Mouse (Mus musculus) thymus, postnatal 14 days (tissue): ENCODE results near the gene Lhfpl5.

Experiments used
- DNase-seq: peaks from one replicate; pipeline ENCODE4 v3.0.0; 2021

The Lhfpl5 gene

DNA sequence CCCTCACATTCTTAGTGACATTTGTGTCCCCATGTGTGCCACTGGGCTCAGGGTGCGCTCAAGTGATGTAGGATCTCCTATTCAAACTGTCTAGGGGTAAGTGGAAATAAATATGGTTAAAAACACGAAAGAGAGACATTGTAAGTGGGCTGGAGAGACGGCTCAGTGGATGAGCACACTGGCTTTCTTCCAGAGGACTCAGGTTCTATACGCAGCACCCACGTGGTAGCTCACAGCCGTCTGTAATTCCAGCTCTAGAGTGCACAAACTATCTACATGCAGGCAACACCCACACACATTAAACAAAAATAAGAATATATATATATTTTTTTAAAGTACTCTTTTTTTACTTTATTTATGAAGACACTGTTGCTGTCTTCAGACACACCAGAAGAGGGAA, 2.5 kb upstream of the Lhfpl5 start:
- DNase-seq = no peak

DNA sequence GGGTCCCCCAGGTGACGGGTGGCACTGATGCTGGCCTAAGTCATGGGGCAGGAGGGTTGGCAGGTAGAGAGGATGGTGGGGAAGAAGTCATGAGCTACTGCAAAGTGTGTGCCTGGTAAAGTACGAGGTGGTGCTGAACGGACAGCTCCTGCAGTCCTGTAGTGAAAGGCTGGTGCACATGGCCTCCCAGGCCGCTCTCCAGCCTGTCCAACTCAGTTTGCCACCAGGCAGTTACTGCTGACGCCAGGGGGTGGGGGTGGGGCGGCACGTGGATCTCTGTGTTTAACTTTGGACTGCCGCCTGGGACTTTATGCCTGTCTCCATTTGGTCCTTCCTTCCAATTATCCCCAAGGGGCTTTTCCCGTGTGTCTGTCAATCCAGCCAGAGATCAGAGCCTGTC, 5.0 kb downstream of the Lhfpl5 start:
- DNase-seq = peak; percentile 43

DNA sequence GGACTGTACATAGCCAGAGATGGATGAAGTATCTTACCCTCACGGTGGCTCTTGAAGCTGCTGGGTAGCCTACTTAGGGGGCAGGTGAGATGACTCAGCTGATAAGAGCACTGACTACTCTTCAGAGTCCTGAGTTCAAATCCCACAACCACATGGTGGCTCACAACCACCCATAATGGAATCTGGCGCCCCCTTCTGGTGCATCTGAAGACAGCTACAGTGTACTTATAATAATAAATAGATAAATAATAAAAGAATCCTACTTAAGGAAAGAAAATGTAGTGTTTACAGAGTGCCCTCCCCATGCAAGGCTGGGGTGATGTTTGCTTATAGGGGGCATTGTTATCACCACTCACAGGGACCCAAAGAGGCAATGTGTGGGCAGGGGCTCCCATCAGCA, 5.6 kb downstream of the Lhfpl5 start:
- no peak for DNase-seq

DNA sequence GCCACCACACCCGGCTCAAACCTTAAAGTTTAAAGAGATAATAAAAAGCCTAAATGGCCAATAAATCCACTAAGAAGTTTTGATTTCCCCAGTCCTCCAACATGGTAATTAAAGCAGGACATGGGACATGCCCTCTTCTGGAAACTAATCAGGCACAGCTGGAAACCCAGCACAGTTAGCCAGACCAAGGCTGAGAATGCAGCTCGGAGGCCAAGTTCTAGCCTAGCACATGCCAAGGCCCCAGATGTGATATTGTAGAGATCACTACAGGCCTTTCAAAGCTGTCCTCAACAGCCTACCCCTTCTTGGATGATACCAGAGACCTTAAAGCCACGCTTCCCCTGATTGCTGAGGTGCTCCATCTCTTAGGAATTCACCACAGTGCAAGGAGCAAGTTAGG, 11.1 kb downstream of the Lhfpl5 start:
- no peak for DNase-seq

DNA sequence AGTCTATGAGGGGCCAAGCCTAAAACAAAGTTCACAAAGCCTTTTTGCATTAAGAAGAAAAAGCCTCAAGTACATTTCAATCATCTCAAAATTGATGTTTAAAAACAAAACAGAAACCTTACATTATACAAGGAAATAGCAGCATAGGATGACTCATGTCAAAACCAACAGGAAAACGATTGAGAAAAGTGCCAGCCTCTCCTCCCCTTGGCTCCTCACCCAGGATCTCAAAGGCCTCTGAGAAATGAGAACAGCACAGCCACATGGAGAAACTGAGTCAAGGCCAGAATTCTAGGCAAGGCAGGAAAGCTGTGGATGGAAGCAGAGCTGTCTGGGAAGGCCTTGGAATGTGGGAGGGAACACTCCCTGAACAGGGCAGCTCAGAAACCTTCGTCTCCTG, 13.2 kb downstream of the Lhfpl5 start:
- DNase-seq = no peak

DNA sequence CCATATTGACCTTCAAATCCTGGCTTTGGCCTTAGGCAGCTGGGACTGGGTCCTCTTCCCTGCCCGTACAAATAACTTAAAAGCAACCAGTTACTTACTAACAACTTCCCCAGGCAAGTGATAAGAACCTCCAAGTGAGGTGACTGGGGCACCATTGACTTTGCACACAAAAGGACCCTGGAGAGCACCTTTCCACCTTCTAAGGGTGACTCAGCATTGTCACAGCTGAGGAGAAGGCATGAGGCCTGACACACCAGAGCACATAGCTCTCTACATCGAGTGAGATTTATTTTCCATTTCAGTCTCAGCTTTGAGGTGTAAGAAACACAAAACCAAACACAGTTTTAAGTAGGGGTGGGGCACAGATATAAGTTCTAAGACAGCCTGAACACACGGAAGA, 15.2 kb downstream of the Lhfpl5 start:
- DNase-seq = no peak

DNA sequence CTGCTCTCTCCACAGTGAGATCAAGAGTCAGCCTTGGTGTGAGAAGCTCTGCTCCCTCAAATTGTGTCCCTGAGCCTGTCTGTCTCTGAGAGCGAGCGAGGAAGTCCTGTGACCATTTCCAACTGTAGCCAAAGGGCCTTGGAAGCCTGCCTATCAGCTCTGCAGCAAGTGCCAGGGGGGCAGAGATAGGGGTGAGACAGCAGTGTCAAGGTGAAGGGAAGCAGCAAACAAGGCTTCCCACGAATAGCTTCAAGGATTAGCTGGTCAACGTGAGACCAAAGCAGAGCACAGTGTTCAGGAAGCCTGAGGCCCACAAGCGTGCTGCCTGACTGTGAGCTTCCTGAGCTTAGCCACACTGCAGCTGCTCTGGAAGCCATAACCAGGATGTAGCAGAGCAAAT, 16.0 kb downstream of the Lhfpl5 start:
- DNase-seq = no peak

DNA sequence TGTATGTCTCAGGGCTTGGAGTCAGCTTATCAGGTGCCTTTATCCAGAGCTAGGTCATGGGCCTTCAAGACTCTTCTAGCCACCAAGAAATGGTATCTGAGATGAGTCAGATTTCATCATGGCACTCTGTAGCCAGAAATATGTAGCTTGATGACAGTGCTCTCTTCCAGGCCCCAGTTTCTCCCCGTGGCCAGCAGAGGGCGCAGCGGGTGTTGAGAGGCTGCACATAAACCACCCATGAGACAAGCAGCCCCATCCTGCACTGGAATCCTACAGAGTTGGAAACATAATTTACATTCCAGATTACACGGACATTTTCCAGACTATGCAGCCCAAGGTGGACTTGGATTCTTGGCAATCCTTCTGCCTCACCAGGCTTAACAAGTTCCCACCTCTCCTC, 17.6 kb downstream of the Lhfpl5 start:
- DNase-seq = peak; percentile 82

DNA sequence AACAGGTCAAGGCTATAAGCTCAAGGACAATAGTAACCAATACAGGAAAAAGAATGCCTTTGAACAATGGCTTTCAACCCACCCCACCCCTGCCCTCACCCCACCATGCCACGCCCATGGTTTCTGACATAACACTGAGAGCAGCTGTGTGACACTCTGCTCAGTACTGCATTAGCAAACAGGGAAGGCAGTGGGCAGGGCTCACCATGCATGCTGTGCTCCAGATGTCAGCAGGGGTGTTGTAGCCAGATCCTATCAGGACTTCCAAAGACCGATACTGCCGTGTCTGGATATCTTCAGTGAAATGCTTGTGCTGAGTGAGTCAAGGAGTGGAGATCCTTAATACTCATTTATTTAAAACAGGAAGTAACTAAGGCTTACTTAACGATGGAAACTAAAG, 18.5 kb downstream of the Lhfpl5 start:
- DNase-seq = no peak

DNA sequence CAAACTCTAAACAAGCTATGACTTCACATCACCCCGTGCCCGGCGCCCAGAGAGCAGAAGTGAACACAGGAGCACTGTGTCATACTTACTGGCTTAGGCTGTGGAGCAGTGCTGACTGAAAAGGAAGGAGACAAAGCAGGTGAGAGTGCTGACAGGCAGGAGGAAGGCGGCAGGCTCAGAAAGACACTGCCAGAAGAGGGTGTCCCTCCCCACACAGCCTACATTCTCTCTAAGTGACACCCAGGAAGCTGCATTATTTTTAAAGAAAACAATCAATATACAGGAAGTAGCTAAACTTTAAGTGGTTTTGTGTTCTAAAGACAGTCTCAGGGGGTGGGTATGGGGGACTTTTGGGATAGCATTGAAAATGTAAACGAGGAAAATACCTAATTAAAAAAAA, 25.3 kb downstream of the Lhfpl5 start:
- no peak for DNase-seq

DNA sequence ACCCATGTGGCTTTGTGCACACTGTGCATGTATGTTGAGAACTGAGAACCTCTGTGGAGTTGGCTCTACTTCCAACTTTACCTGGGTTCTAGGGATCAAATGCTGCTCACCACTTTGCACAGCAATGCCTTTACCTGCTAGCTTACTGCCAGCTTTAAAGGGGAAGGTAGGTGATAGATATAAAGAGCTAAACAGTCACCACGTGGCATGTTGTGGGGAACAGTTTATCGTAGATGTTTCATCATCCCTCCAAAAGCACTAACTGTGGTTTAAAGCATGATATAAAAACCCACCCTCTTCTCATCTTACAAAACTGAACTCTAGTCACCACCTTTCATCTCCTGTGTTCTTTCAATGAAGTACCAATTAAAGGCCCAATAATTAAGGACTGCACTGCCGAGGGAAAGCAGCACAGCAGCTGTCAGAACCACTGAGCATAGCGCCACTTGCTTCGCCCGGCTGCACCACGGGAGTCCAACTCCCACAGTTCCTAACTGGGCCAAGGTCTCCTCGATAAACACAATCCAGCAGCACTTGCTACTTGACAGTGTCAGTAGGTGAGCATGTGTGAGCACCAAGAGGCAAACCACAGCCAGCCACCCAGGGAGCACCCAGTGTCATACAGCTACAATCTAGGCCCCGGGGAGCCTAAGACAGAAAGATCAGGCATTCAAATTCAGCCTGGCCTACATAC, 26.3 kb downstream of the Lhfpl5 start:
- no peak for DNase-seq

DNA sequence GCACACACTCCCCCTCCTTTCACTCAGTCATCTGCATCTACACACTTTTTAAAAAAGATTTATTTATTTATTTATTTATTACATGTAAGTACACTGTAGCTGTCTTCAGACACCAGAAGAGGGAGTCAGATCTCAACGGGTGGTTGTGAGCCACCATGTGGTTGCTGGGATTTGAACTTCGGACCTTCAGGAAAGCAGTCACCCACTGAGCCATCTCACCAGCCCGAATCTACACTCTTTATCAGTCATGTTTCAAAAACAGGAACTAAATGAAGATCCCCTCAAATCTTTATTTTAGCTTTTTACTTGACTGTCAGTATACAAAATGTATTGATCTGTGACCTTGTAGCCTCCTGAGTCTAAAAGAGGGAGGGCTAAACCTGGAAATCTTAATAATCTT, 34.1 kb downstream of the Lhfpl5 start:
- no peak for DNase-seq

DNA sequence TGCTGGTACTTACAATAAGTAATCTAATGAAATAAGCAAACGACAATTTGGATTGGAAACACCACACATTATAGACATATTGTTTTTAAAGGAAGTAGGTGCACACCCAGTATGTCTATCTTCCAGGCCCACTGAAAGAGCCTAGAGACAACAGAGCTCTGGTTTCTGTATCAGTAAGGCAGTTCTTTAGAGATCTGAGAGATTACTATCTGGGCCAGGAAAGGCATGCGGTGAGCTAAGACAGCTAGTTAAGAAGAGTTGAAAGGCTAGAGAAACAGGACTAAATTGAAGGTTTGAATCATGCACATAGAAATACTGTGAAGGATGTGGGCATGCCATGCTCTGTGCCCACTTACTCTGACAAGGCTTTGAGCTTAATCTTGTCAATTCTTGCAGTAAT, 37.2 kb downstream of the Lhfpl5 start:
- peak; percentile 44 for DNase-seq

DNA sequence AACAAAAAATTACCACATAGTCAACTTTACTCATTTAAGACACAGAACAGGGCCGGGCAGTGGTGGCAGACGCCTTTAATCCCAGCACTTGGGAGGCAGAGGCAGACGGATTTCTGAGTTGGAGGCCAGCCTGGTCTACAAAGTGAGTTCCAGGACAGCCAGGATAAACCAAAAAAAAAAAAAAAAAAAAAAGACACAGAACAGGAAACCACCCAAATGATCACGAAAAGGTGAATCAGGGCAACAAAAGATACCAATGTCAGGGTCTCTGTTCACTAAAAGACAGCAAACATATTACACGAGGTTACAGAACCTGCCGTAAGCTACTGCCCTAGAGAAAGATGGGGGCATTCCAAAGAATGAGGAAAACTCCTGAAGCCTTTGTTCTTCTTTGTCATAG, 37.7 kb downstream of the Lhfpl5 start:
- DNase-seq = no peak

DNA sequence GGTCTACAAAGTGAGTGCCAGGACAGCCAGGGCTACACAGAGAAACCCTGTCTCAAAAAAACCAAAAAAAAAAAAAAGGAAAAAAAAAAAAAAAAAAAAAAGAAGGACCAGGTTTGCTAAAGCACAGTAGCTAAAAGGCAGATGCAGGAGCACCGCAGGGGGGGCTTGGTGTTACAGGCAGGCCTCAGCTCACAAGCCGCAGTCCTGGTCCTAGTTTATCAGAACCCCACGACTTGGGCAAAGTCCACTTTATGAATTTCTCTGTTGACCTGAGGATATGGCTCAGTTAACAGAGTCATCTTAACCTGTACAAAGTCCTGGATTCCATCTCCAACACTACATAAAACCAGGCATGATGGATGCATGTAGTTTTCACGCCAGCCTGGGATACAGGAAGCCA, 39.9 kb downstream of the Lhfpl5 start:
- DNase-seq = no peak

DNA sequence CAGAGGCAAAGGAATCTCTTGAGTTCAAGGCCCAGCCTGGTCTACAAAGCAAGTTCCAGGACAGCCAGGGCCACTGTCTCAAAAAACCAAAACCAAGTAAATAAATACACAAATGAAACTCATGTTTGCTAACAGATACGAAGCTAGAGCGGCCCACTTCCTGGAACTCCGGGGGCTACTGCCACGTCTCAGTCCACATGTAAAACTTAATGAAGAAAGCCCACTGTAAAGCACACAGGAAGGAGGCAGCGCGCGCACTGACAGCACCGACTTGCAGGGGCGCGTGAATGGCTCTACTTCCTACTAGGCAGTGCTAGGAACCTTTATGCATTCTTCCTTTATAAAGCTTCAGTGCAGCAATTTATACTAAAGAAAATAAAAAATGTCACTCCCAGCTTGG, 42.2 kb downstream of the Lhfpl5 start:
- DNase-seq = peak; percentile 23

DNA sequence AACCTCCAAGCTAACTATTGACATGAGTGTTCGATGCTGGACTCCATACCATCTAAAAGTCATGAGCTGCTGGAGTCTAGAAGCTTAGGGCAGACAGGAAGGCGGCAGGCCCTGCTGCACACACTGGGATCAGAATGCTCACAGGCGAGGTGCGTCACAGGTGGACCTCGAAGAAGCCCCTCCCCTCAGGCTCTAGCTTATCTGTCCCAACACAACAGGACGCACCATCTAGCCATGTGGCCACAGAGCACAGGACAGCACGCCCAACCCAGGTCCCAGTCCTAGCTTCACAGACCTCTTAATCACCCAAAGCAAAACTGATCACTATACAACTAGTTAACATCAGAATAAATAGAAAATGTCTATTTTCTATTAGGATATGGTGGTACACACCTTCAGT, 42.7 kb downstream of the Lhfpl5 start:
- no peak for DNase-seq

DNA sequence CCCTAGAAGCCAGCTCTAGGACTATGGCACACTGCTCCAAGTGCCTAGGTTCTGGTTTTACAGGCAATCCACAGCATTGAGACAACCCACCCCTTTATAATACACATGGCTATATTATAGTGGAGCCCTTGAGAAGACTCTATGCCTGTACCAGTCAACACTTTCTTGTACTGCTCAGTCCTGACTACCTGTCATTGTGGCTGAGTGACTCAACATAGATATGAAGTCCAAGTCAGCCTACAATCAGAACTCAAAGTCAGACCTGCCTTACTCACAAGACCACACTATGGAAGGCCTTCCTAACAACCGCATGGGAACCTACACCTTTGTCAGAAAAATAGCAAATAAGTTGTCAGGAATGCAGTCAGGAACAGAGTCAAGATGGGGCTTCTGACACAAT, 43.3 kb downstream of the Lhfpl5 start:
- no peak for DNase-seq

DNA sequence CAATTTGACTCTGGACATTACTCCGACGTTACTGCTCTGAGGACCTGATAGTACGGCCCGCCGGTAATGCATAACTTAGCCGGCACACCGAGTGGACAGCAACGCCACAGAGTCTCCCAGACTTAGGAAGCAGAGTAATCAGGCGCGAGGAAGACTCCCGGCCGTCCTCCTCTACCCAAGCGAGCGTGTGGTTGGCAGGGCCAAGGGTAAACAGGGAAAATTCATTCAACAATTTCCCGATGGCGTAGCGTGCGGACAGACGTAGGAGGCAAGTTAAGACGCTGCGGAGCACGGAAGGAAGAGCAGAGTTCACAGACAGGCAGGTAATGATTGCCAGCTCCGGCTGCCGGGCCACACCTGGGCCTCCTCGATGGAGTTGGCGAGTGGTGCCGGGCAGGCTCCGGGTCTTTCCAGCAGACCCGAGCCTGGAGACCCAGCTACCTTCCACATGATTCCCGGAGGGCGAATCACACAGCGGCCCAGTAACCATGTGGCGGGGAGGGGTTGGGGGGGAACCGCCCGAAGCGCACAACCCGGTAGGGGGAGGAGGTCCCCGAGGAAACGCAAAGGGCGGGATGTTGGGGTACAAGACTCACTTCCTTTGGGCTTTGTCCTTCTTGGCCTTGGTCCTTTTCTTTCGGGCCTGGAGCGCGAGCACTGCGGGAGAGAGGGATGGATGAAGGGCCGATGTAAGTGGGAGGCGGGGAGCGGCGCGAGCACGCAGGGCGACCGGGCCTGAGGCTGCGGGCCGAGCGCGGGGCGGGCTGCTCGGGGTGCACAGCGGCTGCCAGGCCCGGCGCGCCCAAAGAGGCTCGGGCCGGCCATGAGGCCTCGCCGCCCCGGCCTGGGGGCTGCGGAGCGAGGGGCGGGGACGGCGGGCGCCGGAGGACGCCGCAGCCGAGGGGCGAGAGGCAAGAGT, 46.2 kb downstream of the Lhfpl5 start:
- peak; percentile 61 for DNase-seq

DNA sequence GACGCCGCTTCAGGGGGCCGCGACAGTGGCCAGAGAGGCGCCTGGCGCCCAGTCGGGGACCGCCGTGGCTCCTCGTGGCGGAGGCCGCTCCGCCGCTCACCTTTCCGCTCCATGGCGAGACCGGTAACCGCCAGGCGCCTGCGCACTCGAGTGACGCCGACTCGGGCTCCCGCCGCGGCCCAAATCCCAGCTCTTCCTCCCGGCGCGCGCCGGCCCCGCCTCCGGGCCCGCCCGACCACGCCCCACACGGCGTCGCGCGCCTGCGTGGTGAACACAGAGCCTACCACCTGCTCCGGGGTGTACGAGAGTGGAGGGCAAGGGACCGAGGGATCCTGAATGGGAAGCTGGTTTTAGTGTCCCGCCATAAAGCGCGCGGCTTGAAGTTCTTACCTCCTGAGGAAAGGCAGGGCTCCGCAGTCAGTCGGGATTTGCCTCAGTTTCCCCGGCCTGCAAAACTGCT, 46.9 kb downstream of the Lhfpl5 start, which contains the start of gene Srpk1:
Srpk1 (minus strand) TSS at position 410 of the 460 bp plus-strand sequence.
- DNase-seq = peak; percentile 94

DNA sequence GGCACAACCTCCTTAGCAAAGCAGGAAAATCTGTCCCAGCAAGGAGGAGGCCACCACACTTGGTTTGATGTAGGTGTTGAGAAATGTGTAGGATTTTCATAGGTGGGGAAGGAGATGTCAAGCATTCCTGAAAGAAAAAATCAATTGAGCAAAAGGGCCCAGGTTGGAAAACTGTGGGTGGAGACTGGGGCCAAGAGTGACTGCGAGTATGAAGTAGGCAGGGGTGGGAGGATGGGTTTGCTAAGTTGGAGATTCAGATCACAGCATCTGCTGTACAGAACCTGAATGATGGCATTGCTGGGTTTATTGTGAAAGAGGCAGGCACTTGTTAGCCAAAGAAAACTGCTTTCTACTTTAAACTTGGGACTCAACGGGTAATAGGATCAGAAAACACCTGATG, 49.4 kb downstream of the Lhfpl5 start:
- DNase-seq = no peak

DNA sequence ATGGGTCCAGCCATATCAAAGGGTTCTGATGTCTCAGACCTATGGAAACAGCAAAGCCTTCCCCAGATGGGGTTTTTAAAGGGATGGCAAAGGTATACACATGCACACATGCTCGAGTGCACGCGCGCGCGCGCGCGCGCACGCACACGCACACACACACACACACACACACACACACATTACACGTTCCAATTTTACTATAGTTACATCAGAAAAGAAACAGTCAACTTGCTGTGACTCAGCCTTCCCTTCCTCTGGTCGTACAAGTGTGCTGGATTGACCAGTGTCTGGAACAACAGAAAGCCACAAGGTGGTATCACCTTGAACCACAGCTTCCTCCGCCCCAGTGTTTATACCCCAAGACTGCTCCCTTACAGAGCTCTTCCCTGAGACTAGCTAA, 49.9 kb downstream of the Lhfpl5 start:
- DNase-seq = no peak

DNA sequence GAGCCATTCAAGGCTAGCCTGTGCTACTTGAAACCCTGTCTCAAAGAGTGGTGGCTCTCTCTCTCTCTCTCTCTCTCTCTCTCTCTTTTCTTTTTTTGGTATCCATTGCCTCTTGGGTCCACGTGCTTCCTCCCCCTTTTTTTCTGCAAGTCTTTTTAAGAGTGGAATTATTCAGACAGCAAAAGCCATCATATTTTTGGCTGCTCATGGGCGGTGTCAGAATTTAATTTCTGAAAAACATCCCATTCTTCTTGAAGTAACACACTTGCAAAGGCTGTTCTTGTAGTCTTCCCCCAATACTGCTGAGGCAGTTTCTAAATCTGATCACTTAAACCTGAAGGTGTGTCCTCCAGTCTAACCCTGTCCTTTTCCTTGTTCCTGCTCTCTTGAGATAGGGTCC, 51.5 kb downstream of the Lhfpl5 start:
- no peak for DNase-seq
